Mouse (Mus musculus): ENCODE results near the gene Fam24b. TPM values are rescaled to one million over a fixed set of nuclear protein-coding genes. Genes with fewer than 3 reads are reported as not detected.

The Fam24b gene
- not detected in 2 replicates for polyA plus RNA-seq (2016; fragmentation: Nextera tagmentation; extraction: Ambion mirVana)

DNA sequence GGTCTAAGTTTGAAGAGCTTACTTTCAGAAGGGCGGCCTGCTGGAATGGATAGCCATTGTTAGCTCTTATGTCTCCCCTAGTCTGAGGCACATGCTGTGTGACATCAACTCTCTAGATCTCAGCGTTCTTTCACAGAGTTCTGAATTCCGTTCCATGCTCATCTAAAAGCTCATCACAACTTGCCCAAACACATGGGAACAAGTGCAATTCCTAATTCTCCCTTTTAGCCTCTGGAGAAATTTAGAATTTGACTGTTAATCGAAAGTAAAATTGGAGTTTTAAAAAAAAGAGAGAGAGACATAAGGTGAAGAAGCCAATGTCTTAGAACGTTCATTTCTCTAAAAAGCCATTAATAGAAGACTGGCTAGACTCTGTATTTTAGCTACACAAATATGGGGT is at the start of gene Fam24b:
TSS of gene Fam24b (minus strand) at position 101 of the 400 bp plus-strand sequence.
- Histone ChIP-seq H3K4me1 (no peaks in the 10 kb centered on the region), H3K27me3 (ENCODE audit: low read depth, poor library complexity, severe bottlenecking) (no peaks in the 10 kb centered on the region), H3K36me3 (no peaks in the 10 kb centered on the region), H3K9me3 (replicated peaks) (no peaks in the 10 kb centered on the region), H3K27ac (no peak within 1 kb of the TSS), H3K4me3 (no peak within 1 kb of the TSS)
- no peak for DNase-seq (ENCODE audit: low spot score)
- WGBS = 91% methylated on average over 5 of the region's 5 CpGs

GRCm38 (mm10) chr7:131371880-131372651 is 42.8 kb upstream of the Fam24b start:
- DNase-seq (ENCODE audit: low spot score) = no peak

GRCm38 (mm10) chr7:131371470-131371860 is 42.1 kb upstream of the Fam24b start:
- no peaks in the 10 kb centered on the region for H3K9me3 ChIP-seq (replicated peaks)
- peak overlapping the region; percentile 98 for H3K27ac ChIP-seq
- peaks cover 16% of the 10 kb centered on the region for H3K4me1 ChIP-seq
- no peaks in the 10 kb centered on the region for H3K27me3 ChIP-seq (ENCODE audit: low read depth, poor library complexity, severe bottlenecking)
- no peak for DNase-seq (ENCODE audit: low spot score)
- WGBS = 12% methylated on average over 9 of the region's 9 CpGs
- H3K4me3 ChIP-seq = peak overlapping the region; percentile 85
- peaks cover 8% of the 10 kb centered on the region for H3K36me3 ChIP-seq

More at GRCm38 (mm10) chr7:131371880-131372651, 42.8 kb upstream of the Fam24b start:
- WGBS = 76% methylated on average over 9 of the region's 9 CpGs
- Histone ChIP-seq H3K4me3 (peak overlapping the region; percentile 85), H3K27me3 (ENCODE audit: low read depth, poor library complexity, severe bottlenecking) (no peaks in the 10 kb centered on the region), H3K27ac (no peak overlapping the region), H3K4me1 (peaks cover 16% of the 10 kb centered on the region), H3K9me3 (replicated peaks) (no peaks in the 10 kb centered on the region), H3K36me3 (peaks cover 8% of the 10 kb centered on the region)

DNA sequence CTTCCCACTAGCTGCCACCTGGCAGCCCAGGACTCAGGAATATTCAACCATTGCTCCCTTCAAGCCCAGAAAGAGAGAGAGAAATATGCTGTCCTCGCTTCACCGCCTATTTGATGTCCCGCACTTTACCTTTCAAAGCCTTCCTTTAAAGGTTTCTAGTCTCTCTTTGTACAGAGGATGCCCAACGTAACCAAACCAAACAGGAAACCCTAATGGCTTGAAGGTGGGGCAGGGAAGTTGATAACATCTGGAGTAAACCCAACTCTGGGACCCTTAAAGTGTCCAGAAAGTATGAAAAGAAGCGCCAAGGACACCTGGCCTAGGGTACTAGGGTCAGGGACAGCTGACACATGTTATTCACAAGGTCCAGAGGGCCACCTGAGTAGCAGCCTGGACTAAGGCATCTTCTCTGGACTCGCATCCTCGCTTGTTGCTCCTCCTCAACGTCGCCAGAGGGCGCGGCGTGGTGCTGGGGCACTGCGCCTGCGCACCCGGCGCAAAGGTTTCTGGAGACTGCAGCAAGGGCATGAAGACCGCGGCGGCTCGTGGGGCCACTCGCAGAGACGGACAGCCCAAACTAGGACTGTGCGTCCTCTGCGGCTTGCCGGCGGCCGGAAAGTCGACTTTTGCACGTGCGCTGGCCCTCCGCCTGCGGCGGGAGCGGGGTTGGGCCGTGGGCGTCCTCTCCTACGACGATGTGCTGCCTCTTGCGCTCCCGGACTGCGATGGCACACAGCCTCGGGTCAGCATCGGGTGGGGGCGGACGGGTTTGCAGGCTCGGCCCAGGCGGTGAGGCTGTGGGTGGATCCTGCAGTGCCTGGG is 41.5 kb upstream of the Fam24b start, which contains the start of gene Pstk:
TSS of gene Pstk (plus strand) at position 494 of the 822 bp plus-strand sequence.
- Histone ChIP-seq H3K27me3 (ENCODE audit: low read depth, poor library complexity, severe bottlenecking) (no peaks in the 10 kb centered on the region), H3K27ac (peak within 1 kb of the TSS; percentile 98), H3K36me3 (peaks cover 8% of the 10 kb centered on the region), H3K4me1 (peaks cover 16% of the 10 kb centered on the region), H3K4me3 (peak within 1 kb of the TSS; percentile 85), H3K9me3 (replicated peaks) (no peaks in the 10 kb centered on the region)
- WGBS = 5% methylated on average over 47 of the region's 47 CpGs
- peak; percentile 95 for DNase-seq (ENCODE audit: low spot score)

DNA sequence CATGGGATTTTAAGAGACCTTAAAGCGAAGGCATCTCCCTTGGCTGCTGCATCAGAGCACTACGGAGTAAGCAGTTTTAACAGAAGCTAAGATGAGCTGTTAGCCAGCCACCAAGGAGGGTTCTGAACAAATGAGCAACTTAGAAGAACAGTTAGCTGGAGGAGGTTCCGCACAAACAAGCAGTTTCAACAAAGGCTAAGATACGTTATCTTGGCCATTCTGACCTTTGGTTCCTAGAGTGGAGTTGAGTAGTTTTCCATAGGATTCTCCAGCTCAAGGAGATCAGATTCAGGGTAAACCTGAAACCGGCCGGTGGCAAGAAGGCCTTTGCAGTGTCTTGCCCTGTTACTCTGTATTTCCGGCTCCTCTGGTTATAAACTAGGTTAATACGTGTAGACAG is 34.8 kb upstream of the Fam24b start:
- DNase-seq (ENCODE audit: low spot score) = no peak
- Histone ChIP-seq H3K4me1 (peaks cover 17% of the 10 kb centered on the region), H3K27ac (no peak overlapping the region), H3K36me3 (peaks cover 20% of the 10 kb centered on the region), H3K9me3 (replicated peaks) (no peaks in the 10 kb centered on the region), H3K27me3 (ENCODE audit: low read depth, poor library complexity, severe bottlenecking) (no peaks in the 10 kb centered on the region), H3K4me3 (no peak overlapping the region)
- WGBS = 93% methylated on average over 8 of the region's 8 CpGs

- peak within 1 kb of the TSS; percentile 89 for H3K4me3 ChIP-seq
Observed at GRCm38 (mm10) chr7:131362615-131363300, 33.4 kb upstream of the Fam24b start, which contains the start of gene 2310057M21Rik. Gene 2310057M21Rik (minus strand): TSS chr7:131362759.

DNA sequence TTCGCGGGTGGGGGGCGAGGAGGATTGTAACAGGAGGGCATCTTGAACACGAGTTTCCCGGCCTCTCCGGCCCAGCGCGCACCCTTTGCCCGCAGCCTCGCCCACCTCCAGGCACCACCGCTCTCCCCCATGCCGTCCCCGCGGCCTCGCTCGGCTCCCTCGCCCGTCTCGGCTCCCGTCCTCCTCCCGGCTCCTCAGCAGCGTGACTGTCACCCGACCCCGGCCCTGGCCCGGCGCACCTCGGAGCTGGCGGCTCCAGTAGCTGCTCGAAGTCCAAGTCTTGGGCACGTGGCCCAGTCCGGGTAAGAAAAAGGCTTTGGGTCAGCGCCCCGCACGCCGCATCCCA is 32.9 kb upstream of the Fam24b start:
- Histone ChIP-seq H3K36me3 (peaks cover 39% of the 10 kb centered on the region), H3K9me3 (replicated peaks) (no peaks in the 10 kb centered on the region), H3K27me3 (ENCODE audit: low read depth, poor library complexity, severe bottlenecking) (no peaks in the 10 kb centered on the region), H3K4me3 (peak overlapping the region; percentile 89), H3K4me1 (peaks cover 17% of the 10 kb centered on the region), H3K27ac (peak overlapping the region; percentile 96)
- DNase-seq (ENCODE audit: low spot score) = no peak
- WGBS = 1% methylated on average over 35 of the region's 35 CpGs

More at GRCm38 (mm10) chr7:131362615-131363300, 33.4 kb upstream of the Fam24b start, which contains the start of gene 2310057M21Rik:
- Histone ChIP-seq H3K9me3 (replicated peaks) (no peaks in the 10 kb centered on the region), H3K4me1 (peaks cover 17% of the 10 kb centered on the region), H3K36me3 (peaks cover 34% of the 10 kb centered on the region), H3K27me3 (ENCODE audit: low read depth, poor library complexity, severe bottlenecking) (no peaks in the 10 kb centered on the region), H3K27ac (peak within 1 kb of the TSS; percentile 96)
- under 1% methylated on average over 55 of the region's 55 CpGs for WGBS
- DNase-seq (ENCODE audit: low spot score) = peak; percentile 96

GRCm38 (mm10) chr7:131356105-131356504 is 26.8 kb upstream of the Fam24b start:
- Histone ChIP-seq H3K4me3 (no peak overlapping the region), H3K27me3 (ENCODE audit: low read depth, poor library complexity, severe bottlenecking) (no peaks in the 10 kb centered on the region), H3K36me3 (peaks cover 93% of the 10 kb centered on the region), H3K27ac (no peak overlapping the region), H3K4me1 (peaks cover 2% of the 10 kb centered on the region), H3K9me3 (replicated peaks) (no peaks in the 10 kb centered on the region)
- 95% methylated on average over 13 of the region's 13 CpGs for WGBS
- no peak for DNase-seq (ENCODE audit: low spot score)

GRCm38 (mm10) chr7:131345856-131346541 is 16.7 kb upstream of the Fam24b start:
- H3K27ac ChIP-seq = no peak overlapping the region
- WGBS = 94% methylated on average over 7 of the region's 7 CpGs

GRCm38 (mm10) chr7:131337502-131338068 is 8.3 kb upstream of the Fam24b start:
- Histone ChIP-seq H3K36me3 (peaks cover 40% of the 10 kb centered on the region), H3K4me3 (no peak overlapping the region), H3K27ac (no peak overlapping the region), H3K4me1 (no peaks in the 10 kb centered on the region), H3K27me3 (ENCODE audit: low read depth, poor library complexity, severe bottlenecking) (no peaks in the 10 kb centered on the region), H3K9me3 (replicated peaks) (no peaks in the 10 kb centered on the region)
- 80% methylated on average over 8 of the region's 8 CpGs for WGBS
- DNase-seq (ENCODE audit: low spot score) = no peak

More at GRCm38 (mm10) chr7:131345856-131346541, 16.7 kb upstream of the Fam24b start:
- Histone ChIP-seq H3K36me3 (peaks cover 90% of the 10 kb centered on the region), H3K9me3 (replicated peaks) (no peaks in the 10 kb centered on the region), H3K4me1 (no peaks in the 10 kb centered on the region), H3K27me3 (ENCODE audit: low read depth, poor library complexity, severe bottlenecking) (no peaks in the 10 kb centered on the region), H3K4me3 (no peak overlapping the region)
- DNase-seq (ENCODE audit: low spot score) = no peak

DNA sequence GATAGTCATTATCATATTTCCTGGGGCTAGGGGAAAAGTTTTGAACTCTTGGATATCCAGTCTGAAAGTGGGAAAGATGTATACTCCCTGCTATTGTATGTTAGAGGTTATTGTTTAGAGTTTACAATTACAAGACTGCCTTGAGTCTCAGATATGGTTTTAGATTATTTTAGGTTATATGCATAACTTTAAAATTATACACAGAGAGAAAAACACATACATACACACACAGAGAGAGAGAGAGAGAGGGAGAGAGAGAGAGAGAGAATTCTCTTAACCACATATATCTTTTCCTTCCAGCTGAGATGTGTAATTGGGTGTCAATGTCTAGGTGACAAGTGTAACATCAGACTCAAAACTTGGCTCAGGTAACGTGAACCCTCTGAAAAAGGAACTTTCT is 4.2 kb upstream of the Fam24b start, which contains the start of gene Fam24a:
TSS of gene Fam24a (plus strand) at position 301 of the 400 bp plus-strand sequence.
- WGBS = 54% methylated on average over 1 of the region's 1 CpGs

DNA sequence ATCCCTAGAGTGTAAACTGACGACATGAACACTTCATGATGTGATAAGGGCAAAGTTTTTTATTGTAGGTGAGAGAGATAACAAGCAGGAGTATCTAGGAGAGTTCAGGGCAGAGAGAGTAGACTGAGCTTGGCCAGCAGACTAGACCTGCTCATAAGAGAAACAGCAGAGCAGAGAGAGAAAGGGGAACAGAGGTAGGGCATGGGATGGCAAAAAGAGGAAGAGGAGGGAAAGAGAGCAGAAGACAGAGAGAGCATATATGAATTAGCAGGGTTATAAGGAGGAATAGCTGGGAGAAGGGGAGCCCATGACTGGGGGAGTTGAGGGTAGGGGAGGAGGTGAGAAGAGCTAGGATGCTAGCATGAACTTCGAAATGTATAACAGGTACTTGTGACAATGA is 2.4 kb upstream of the Fam24b start:
- H3K4me3 ChIP-seq = no peak overlapping the region
- no peaks in the 10 kb centered on the region for H3K9me3 ChIP-seq (replicated peaks)
- H3K4me1 ChIP-seq = no peaks in the 10 kb centered on the region
- no peaks in the 10 kb centered on the region for H3K27me3 ChIP-seq (ENCODE audit: low read depth, poor library complexity, severe bottlenecking)
- 75% methylated on average over 2 of the region's 2 CpGs for WGBS
- no peaks in the 10 kb centered on the region for H3K36me3 ChIP-seq
- no peak for DNase-seq (ENCODE audit: low spot score)
- no peak overlapping the region for H3K27ac ChIP-seq

More for the DNA sequence above, 4.2 kb upstream of the Fam24b start, which contains the start of gene Fam24a:
- no peak for DNase-seq (ENCODE audit: low spot score)
- H3K4me3 ChIP-seq = no peak within 1 kb of the TSS
- no peak within 1 kb of the TSS for H3K27ac ChIP-seq
- H3K9me3 ChIP-seq (replicated peaks) = no peaks in the 10 kb centered on the region
- 0 out of 2 replicates have a peak, but pooled peaks cover 4% of the 10 kb centered on the region for H3K36me3 ChIP-seq
- no peaks in the 10 kb centered on the region for H3K4me1 ChIP-seq
- H3K27me3 ChIP-seq (ENCODE audit: low read depth, poor library complexity, severe bottlenecking) = no peaks in the 10 kb centered on the region
